Mouse (Mus musculus) C2C12 (cell line): ENCODE data around the gene Gm3409.
"Not testable (repeated sequence)": the region's sequence is repeated elsewhere in the genome, so short reads cannot be mapped to it uniquely, and the experiment has no call there.

Experiments
- CEBPB ChIP-seq: IDR thresholded peaks from one replicate; pipeline ENCODE4 v1.6.1; 2011; ENCODE audit warnings: low read depth, mild to moderate bottlenecking, control low read depth, moderate library complexity
- CTCF ChIP-seq: IDR thresholded peaks from one replicate; pipeline ENCODE4 v1.5.1; 2011; ENCODE audit not compliant: control insufficient read depth, insufficient read depth, insufficient read length
- MYOD1 ChIP-seq: IDR thresholded peaks from one replicate; pipeline ENCODE4 v1.6.1; 2011; ENCODE audit warnings: low read depth; ENCODE audit not compliant: control insufficient read depth, insufficient read length
- USF1 ChIP-seq: IDR thresholded peaks from one replicate; pipeline ENCODE4 v1.6.1; 2011; ENCODE audit warnings: low read depth, mild to moderate bottlenecking, control low read depth, moderate library complexity

GRCm38 (mm10) chr5:146488959-146489358 lies 48.5 kb upstream of the Gm3409 start:
- not testable (repeated sequence) for TF ChIP-seq CTCF, CEBPB, USF1, MYOD1
